Mouse (Mus musculus): Measurements from ENCODE around the gene Amy2a1. TPM values are rescaled to one million over a fixed set of nuclear protein-coding genes. Genes with fewer than 3 reads are reported as not detected.
"Not testable (repeated sequence)": the region's sequence is repeated elsewhere in the genome, so short reads cannot be mapped to it uniquely, and the experiment has no call there.

The Amy2a1 gene
- not detected for total RNA-seq (2021)
- long read RNA-seq, experiment 1, result 0 reads
- long read RNA-seq, experiment 2, result 0 reads

DNA sequence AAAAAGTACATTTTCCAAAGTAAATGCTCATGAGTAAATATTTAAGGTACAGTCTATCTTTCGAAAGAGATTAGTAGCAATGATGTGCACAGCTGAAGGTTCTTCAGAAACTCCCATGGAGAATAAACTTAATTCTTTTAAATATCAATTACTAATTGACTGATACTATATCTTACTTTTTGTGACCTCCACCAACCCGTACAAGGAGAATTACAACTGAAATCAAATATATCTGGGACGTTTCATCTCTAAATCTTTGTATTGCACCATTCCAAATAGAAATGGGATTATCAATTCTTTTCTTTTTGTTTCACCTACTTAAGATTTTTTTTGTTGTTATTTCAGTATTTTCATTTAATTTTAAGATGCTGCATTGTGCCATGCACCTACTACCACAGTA is at the start of gene Amy2a1:
Amy2a1 (minus strand) TSS at position 101 of the 400 bp plus-strand sequence.
- not testable (repeated sequence) for DNase-seq

DNA sequence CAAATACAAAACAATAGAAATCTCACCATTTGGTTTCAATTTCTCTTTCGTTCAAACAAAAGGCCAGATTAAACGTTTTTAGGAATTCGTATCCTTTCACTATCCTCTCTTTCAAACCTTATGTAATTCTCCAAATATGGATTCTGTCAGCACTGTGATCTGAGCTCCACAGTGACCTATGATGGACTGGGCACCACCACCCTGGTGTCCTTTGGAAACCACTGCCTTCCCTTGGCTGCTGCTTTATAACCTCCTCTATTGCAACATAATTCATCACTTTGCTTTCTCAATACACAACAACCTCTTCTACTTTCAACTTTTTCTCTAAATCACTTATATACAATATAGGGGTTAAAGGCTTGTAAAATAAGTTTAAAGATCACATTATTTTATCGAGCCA is 42.4 kb upstream of the Amy2a1 start:
- peak; percentile 7 to 25 for DNase-seq

DNA sequence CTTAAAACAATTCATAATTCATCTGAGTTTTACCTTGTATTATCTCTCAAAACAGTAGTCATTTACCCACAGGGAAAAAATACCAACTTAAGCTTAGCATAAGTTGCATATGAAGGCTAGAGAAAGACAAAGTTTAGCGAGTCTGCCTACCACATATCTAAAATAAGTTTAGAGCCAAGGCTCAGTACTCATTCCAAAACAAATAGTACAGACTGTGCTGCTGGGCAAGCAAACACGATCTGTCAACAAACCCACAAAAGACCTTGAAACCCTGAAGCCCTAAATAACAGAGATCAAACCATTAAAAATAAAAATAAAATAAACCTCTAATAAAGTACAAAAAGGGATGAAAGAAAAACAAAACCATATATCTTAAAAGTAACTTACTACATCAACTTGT is 41.9 kb upstream of the Amy2a1 start:
- peak; percentile 5 to 20 for DNase-seq

DNA sequence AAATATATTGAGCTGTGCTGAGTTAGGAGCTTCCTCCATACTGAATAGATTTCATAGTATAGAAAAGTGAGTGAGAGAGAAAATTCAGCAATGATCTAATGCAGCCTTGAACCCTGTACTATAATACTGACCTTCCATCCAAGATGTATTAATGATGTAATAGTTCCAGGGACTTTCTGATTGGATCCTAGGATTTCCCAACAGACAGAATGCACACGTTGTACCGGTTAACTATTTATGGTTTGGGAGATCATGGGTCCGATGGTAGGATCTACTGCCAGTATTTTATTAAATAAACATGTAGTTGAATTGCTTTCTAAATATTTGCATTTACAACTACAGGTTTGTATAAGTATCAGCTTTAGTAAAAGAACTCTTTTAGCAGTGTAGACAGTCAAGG is 39.9 kb upstream of the Amy2a1 start:
- DNase-seq, result no peak

DNA sequence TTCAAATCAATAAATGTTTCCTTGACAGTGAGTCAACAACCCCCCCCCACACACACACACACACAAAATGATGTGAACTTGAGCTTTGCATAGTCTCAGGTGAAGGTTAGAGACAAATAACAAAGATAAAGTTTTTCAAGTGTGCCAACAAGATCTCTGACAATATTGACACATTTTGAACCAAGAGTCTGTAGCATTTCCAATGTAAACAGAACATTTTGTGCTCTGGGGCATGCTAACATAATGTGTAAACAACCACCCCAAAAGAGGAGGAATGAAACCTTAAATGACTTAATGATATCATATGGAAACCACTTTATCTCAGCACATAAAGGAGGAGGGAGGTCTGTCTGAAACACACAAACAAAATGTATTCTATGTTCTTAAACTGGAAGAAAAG is 7.5 kb upstream of the Amy2a1 start:
- DNase-seq, result no peak

Other genes with a start within 250 kb of the Amy2a1 start
- gene Amy2a4, start 241.0 kb downstream of the Amy2a1 start, total RNA-seq (2021), result not detected
- gene Amy2a3, start 208.4 kb downstream of the Amy2a1 start, total RNA-seq (2021), result not detected
- gene Amy2a2, start 175.8 kb downstream of the Amy2a1 start, total RNA-seq (2021), result not detected
- 10 to 100 TPM in 1 of 2 experiments, 1 to 10 TPM in 1; 7.7 to 13.9 TPM for gene Amy1, start 74.3 kb upstream of the Amy2a1 start, total RNA-seq (2021)
- gene Rnpc3, start 97.7 kb upstream of the Amy2a1 start, total RNA-seq (2021), result 10 to 100 TPM in 1 of 2 experiments, 1 to 10 TPM in 1; 8.8 to 10.8 TPM

Measured in heart, adult 18-20 months (tissue).